ENCODE assay signal across 14 mouse cellular contexts in the genomic region with DNA sequence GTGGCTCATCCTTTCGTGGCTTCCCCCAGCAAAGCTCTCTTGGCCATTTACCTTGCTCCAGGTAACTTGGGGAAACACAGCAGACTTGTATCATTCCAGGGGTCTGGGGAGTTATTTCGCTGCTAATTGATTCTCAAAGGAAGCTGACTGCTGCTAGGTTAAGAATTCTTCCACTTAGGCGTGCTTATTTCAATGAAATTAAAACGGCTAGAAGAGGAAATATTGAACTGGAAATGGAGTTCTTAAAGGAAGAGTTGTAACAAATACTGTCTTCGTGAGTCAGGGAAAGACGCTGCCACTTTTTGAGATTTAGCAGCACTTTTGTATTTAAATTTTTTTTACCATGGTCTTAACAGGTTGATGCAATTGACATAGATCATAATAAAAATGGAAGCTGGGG.
A peak's percentile ranks its signal among the peaks of the same experiment; 100 is the strongest.
DNase-seq lines count a peak whose midpoint lies in the region; ATAC-seq and TF ChIP-seq lines count a peak whose summit lies in the region.
"Had no signal": no experiment of that assay in that cellular context is flagged by ENCODE, and none has a peak within 500 bp of the region (broad histone marks: within the 10 kb centered on the region; RNA-seq: fewer than 3 reads in every experiment).

No protein-coding gene starts in this region.

- no peak for DNase-seq in hindbrain, embryonic 10.5 days (ENCODE audit: low spot score)
- no peak for DNase-seq in hindbrain, embryonic 11.5 days (ENCODE audit: low spot score)
- peak; percentile 18 for DNase-seq in hindbrain, postnatal 0 days (ENCODE audit: low spot score)
- no peak for DNase-seq in midbrain, postnatal 0 days (ENCODE audit: low spot score)
- no peak for DNase-seq in layer of hippocampus, adult 18-20 months (ENCODE audit: low spot score in 2 of 2)
- no peak for DNase-seq in thymus, postnatal 0 days (ENCODE audit: low spot score)
- DNase-seq: cerebellum, postnatal 25 days; gastrocnemius, adult 2 months; heart, postnatal 4 days; kidney, postnatal 25 days; lung, adult 18-20 months had no signal

- TF ChIP-seq CTCF in hindbrain, postnatal 0 days (IDR thresholded peaks at IDR 0.05; ENCODE audit: low read depth) = no peak
- no peak for TF ChIP-seq CTCF in midbrain, postnatal 0 days (IDR thresholded peaks at IDR 0.05)

- WGBS in hindbrain, embryonic 10.5 days = 39% methylated on average over 6 of the region's 6 CpGs
- WGBS in hindbrain, embryonic 11.5 days = 46% methylated on average over 6 of the region's 6 CpGs
- 28% methylated on average over 6 of the region's 6 CpGs for WGBS in forebrain, embryonic 13.5 days
- WGBS in hindbrain, postnatal 0 days = 37% methylated on average over 6 of the region's 6 CpGs
- WGBS in midbrain, postnatal 0 days = 24% methylated on average over 6 of the region's 6 CpGs
- WGBS in liver, embryonic 12.5 days (ENCODE audit: insufficient replicate concordance) = 46% methylated on average over 6 of the region's 6 CpGs

- H3K27me3 ChIP-seq in hindbrain, embryonic 10.5 days (ENCODE audit: insufficient read depth, poor library complexity, severe bottlenecking) = peaks cover 5% of the 10 kb centered on the region; the same call in 1 of the 2 replicates
- H3K27me3 ChIP-seq in hindbrain, embryonic 11.5 days (ENCODE audit: control insufficient read depth, insufficient read depth, low read length) = no peaks in the 10 kb centered on the region
- H3K27me3 ChIP-seq in forebrain, embryonic 13.5 days = no peaks in the 10 kb centered on the region
- H3K27me3 ChIP-seq in hindbrain, postnatal 0 days (ENCODE audit: insufficient read depth, low read length) = no peaks in the 10 kb centered on the region
- no peaks in the 10 kb centered on the region for H3K27me3 ChIP-seq in midbrain, postnatal 0 days (ENCODE audit: insufficient read depth, low read length)
- H3K27me3 ChIP-seq in liver, embryonic 12.5 days (replicated peaks) = no peaks in the 10 kb centered on the region
- H3K27me3 ChIP-seq: stomach, embryonic 15.5 days had no signal

- peak overlapping the region; percentile 50; the same call in 1 of the 2 replicates for H3K27ac ChIP-seq in hindbrain, embryonic 10.5 days
- H3K27ac ChIP-seq in hindbrain, embryonic 11.5 days (ENCODE audit: low read depth, low read length) = no peak overlapping the region
- no peak overlapping the region for H3K27ac ChIP-seq in forebrain, embryonic 13.5 days
- H3K27ac ChIP-seq in hindbrain, postnatal 0 days = no peak overlapping the region
- H3K27ac ChIP-seq in midbrain, postnatal 0 days (ENCODE audit: low read depth, low read length) = no peak overlapping the region
- H3K27ac ChIP-seq in liver, embryonic 12.5 days = no peak overlapping the region
- H3K27ac ChIP-seq: gastrocnemius, adult 2 months; stomach, embryonic 15.5 days had no signal

- H3K9me3 ChIP-seq in hindbrain, embryonic 10.5 days = no peaks in the 10 kb centered on the region
- H3K9me3 ChIP-seq in hindbrain, embryonic 11.5 days (ENCODE audit: control insufficient read depth, low read length) = no peaks in the 10 kb centered on the region
- no peaks in the 10 kb centered on the region for H3K9me3 ChIP-seq in forebrain, embryonic 13.5 days (replicated peaks)
- no peaks in the 10 kb centered on the region for H3K9me3 ChIP-seq in hindbrain, postnatal 0 days (ENCODE audit: low read length)
- H3K9me3 ChIP-seq in midbrain, postnatal 0 days (ENCODE audit: low read length) = no peaks in the 10 kb centered on the region
- no peaks in the 10 kb centered on the region for H3K9me3 ChIP-seq in liver, embryonic 12.5 days (replicated peaks)
- H3K9me3 ChIP-seq: stomach, embryonic 15.5 days had no signal

- H3K4me3 ChIP-seq in hindbrain, embryonic 10.5 days = no peak overlapping the region
- no peak overlapping the region for H3K4me3 ChIP-seq in hindbrain, embryonic 11.5 days (ENCODE audit: low read depth, low read length)
- no peak overlapping the region for H3K4me3 ChIP-seq in forebrain, embryonic 13.5 days
- H3K4me3 ChIP-seq in hindbrain, postnatal 0 days (ENCODE audit: low read length) = no peak overlapping the region
- no peak overlapping the region for H3K4me3 ChIP-seq in midbrain, postnatal 0 days (ENCODE audit: low read depth, low read length)
- H3K4me3 ChIP-seq in liver, embryonic 12.5 days = no peak overlapping the region
- H3K4me3 ChIP-seq: gastrocnemius, adult 2 months; stomach, embryonic 15.5 days had no signal

- no peak for ATAC-seq in hindbrain, embryonic 11.5 days (ENCODE audit: low FRiP score)
- no peak for ATAC-seq in forebrain, embryonic 13.5 days
- ATAC-seq in hindbrain, postnatal 0 days = no peak
- no peak for ATAC-seq in midbrain, postnatal 0 days (ENCODE audit: low FRiP score)
- no peak for ATAC-seq in liver, embryonic 12.5 days

- H3K36me3 ChIP-seq in hindbrain, embryonic 10.5 days = no peaks in the 10 kb centered on the region
- H3K36me3 ChIP-seq in hindbrain, embryonic 11.5 days (ENCODE audit: control insufficient read depth, insufficient read depth, low read length) = no peaks in the 10 kb centered on the region
- H3K36me3 ChIP-seq in forebrain, embryonic 13.5 days (ENCODE audit: poor library complexity, severe bottlenecking) = no peaks in the 10 kb centered on the region
- H3K36me3 ChIP-seq in hindbrain, postnatal 0 days (ENCODE audit: insufficient read depth, low read length) = no peaks in the 10 kb centered on the region
- no peaks in the 10 kb centered on the region for H3K36me3 ChIP-seq in midbrain, postnatal 0 days (ENCODE audit: insufficient read depth, low read length)
- no peaks in the 10 kb centered on the region for H3K36me3 ChIP-seq in liver, embryonic 12.5 days
- H3K36me3 ChIP-seq: stomach, embryonic 15.5 days had no signal

- no peak overlapping the region for H3K9ac ChIP-seq in hindbrain, embryonic 11.5 days (ENCODE audit: low read depth, low read length)
- no peak overlapping the region for H3K9ac ChIP-seq in forebrain, embryonic 13.5 days
- no peak overlapping the region for H3K9ac ChIP-seq in hindbrain, postnatal 0 days (replicated peaks; ENCODE audit: low read length)
- no peak overlapping the region for H3K9ac ChIP-seq in midbrain, postnatal 0 days (replicated peaks; ENCODE audit: low read length, poor library complexity, severe bottlenecking)
- H3K9ac ChIP-seq in liver, embryonic 12.5 days = no peak overlapping the region
- H3K9ac ChIP-seq: stomach, embryonic 15.5 days had no signal

- H3K4me2 ChIP-seq in hindbrain, embryonic 11.5 days (replicated peaks; ENCODE audit: low read depth, low read length) = no peak overlapping the region
- H3K4me2 ChIP-seq in forebrain, embryonic 13.5 days = peak overlapping the region; percentile 36
- peak overlapping the region; percentile 24; the same call in 1 of the 2 replicates for H3K4me2 ChIP-seq in hindbrain, postnatal 0 days (ENCODE audit: low read depth, low read length)
- peak overlapping the region; percentile 36 for H3K4me2 ChIP-seq in midbrain, postnatal 0 days (ENCODE audit: low read depth, low read length, poor library complexity, severe bottlenecking)
- H3K4me2 ChIP-seq in liver, embryonic 12.5 days = no peak overlapping the region
- H3K4me2 ChIP-seq: stomach, embryonic 15.5 days had no signal

- peaks cover 26% of the 10 kb centered on the region for H3K4me1 ChIP-seq in hindbrain, embryonic 10.5 days (replicated peaks)
- H3K4me1 ChIP-seq in hindbrain, embryonic 11.5 days (replicated peaks; ENCODE audit: control insufficient read depth, insufficient read depth, low read length) = 0 out of 2 replicates have a peak, but pooled peaks cover 2% of the 10 kb centered on the region
- peaks cover 24% of the 10 kb centered on the region for H3K4me1 ChIP-seq in forebrain, embryonic 13.5 days
- H3K4me1 ChIP-seq in hindbrain, postnatal 0 days (ENCODE audit: insufficient read depth, low read length) = peaks cover 3% of the 10 kb centered on the region; the same call in 1 of the 2 replicates
- peaks cover 8% of the 10 kb centered on the region for H3K4me1 ChIP-seq in midbrain, postnatal 0 days (ENCODE audit: insufficient read depth, low read length)
- no peaks in the 10 kb centered on the region for H3K4me1 ChIP-seq in liver, embryonic 12.5 days
- H3K4me1 ChIP-seq: stomach, embryonic 15.5 days had no signal

Comparison
In these comparisons a context has a peak if more than half of its experiments do, and no peak if none do; other contexts are left out.
1. H3K4me2 ChIP-seq: peak in forebrain, embryonic 13.5 days (single experiment), hindbrain, postnatal 0 days (single experiment) and midbrain, postnatal 0 days (single experiment); none in hindbrain, embryonic 11.5 days (single experiment) and liver, embryonic 12.5 days (single experiment).